Mouse (Mus musculus) liver, postnatal 0 days (tissue): ENCODE data around the gene Pbx3. TPM values are rescaled to one million over a fixed set of nuclear protein-coding genes. Genes with fewer than 3 reads are reported as not detected.

Source experiments
- ATAC-seq: fragments of 200-750 bp; cut with Nextera tagmentation; 2 replicates; pipeline ENCODE4 v1.8.0; 2017; ENCODE audit warnings: mild to moderate bottlenecking, moderate library complexity
- DNase-seq: peaks from one replicate; pipeline ENCODE4 v3.0.0-alpha.2; 2016
- H3K27ac ChIP-seq: fragments of 300-500 bp; sonication (generic); 2 replicates; pipeline ENCODE4 v1.5.1; 2014; ENCODE audit warnings: antibody characterized with exemption, moderate library complexity, mild to moderate bottlenecking, low read depth
- H3K27me3 ChIP-seq: fragments of 300-500 bp; sonication (generic); 2 replicates; pipeline ENCODE4 v1.6.1; 2014; ENCODE audit warnings: low read length, control low read depth, mixed read lengths; ENCODE audit not compliant: insufficient read depth
- H3K36me3 ChIP-seq: fragments of 300-500 bp; sonication (generic); replicated peaks from 2 replicates; pipeline ENCODE4 v1.6.1; 2014; ENCODE audit warnings: mild to moderate bottlenecking, control low read depth, low read length, moderate library complexity, mixed read lengths; ENCODE audit not compliant: insufficient read depth
- H3K4me1 ChIP-seq: fragments of 300-500 bp; sonication (generic); 2 replicates; pipeline ENCODE4 v1.6.1; 2014; ENCODE audit warnings: antibody characterized with exemption, mild to moderate bottlenecking, control low read depth; ENCODE audit not compliant: insufficient read depth
- H3K4me2 ChIP-seq: fragments of 300-500 bp; sonication (generic); 2 replicates; pipeline ENCODE4 v1.6.1; 2014; ENCODE audit warnings: low read depth, mild to moderate bottlenecking, low read length, moderate library complexity, mixed read lengths
- H3K4me3 ChIP-seq: fragments of 300-500 bp; sonication (generic); 2 replicates; pipeline ENCODE4 v1.5.1; 2014; ENCODE audit warnings: low read depth, low read length
- H3K9ac ChIP-seq: fragments of 300-500 bp; sonication (generic); replicated peaks from 2 replicates; pipeline ENCODE4 v1.6.1; 2014; ENCODE audit warnings: mild to moderate bottlenecking, moderate library complexity
- H3K9me3 ChIP-seq: fragments of 300-500 bp; sonication (generic); 2 replicates; pipeline ENCODE4 v1.6.1; 2016; ENCODE audit warnings: mild to moderate bottlenecking, control low read depth, low read length, mixed read lengths
- CTCF ChIP-seq: sonication (generic); IDR thresholded peaks from 2 replicates; pipeline ENCODE4 v1.5.1; 2016; ENCODE audit warnings: antibody characterized with exemption, low read depth
- EP300 ChIP-seq: IDR thresholded peaks from 2 replicates; pipeline ENCODE4 v1.6.1; 2016; ENCODE audit warnings: antibody characterized with exemption, low read depth, mild to moderate bottlenecking
- WGBS: fragments of 180-500 bp; shearing (Covaris S2); extraction: QIAGEN DNeasy Blood & Tissue Kit; methylation state at CpG from one replicate; pipeline ENCODE4 v1.1.7; 2014; ENCODE audit not compliant: insufficient replicate concordance; 5-methylcytosine and 5-hydroxymethylcytosine counted together
- polyA plus RNA-seq: library from polyadenylated mRNA; unstranded; fragments of >200 nt; fragmentation: Nextera tagmentation; extraction: Ambion mirVana; gene quantifications from 2 replicates; pipeline ENCODE4 v1.2.1, GENCODE M21; 2015

Pbx3 gene
- polyA plus RNA-seq, 1 experiment from 2014 or later, result 3.1 TPM

DNA sequence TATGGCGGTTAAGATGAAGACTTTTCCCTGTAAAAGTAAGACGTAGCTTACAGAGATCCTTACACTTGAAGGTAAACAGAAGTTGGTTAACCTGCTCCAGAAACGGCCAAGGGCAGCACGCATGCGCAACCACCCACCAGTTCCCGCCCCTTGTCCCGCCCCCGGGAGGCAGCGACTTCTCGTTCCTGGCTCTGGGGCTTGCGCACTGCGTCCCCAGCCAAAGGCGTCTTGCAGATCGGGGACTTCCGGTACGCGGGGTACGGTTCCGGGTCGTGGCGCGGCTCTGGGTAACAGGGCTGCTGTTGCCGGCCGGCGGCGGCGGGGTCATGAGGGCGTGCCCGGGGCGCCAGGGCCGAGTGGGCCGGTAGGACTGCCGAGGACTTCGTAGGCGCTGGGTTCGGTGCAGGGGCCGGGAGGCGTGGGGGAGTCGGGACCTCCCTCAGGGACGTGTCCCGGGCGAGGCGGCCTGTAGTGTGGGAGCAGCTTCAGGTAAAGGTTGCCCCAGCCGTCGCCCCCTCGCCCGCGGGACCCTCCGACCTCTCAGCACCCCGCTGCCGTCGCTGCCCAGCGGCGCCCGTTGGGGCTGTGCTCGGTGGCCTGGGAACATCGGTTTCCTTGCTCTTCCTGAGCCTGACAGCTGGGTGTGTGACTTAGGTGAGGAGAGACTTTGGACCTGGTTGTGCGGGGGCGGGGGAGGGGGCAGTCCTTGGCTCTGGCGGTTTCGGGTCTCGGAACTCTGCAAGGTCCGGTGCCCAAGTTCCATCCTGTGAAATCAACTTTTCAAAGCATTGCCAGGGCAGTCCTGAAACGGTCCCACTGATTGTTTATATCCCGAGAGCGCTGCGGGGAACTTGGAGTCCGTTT is 33.9 kb upstream of the Pbx3 start, which contains the start of gene Mapkap1:
Mapkap1 (plus strand) TSS at position 171 of the 864 bp plus-strand sequence.
- TF ChIP-seq EP300 (no peak), CTCF (no peak; the same call in 1 of the 2 replicates)
- Histone ChIP-seq H3K36me3 (no peaks in the 10 kb centered on the region), H3K4me1 (peaks cover 7% of the 10 kb centered on the region), H3K9me3 (no peaks in the 10 kb centered on the region), H3K4me3 (peak within 1 kb of the TSS; percentile 77), H3K9ac (peak within 1 kb of the TSS; percentile 88), H3K4me2 (peak within 1 kb of the TSS; percentile 78), H3K27ac (peak within 1 kb of the TSS; percentile 92), H3K27me3 (no peaks in the 10 kb centered on the region)
- DNase-seq, result peak; percentile 99
- 1% methylated on average over 67 of the region's 68 CpGs for WGBS
- ATAC-seq, result peak; percentile 100

DNA sequence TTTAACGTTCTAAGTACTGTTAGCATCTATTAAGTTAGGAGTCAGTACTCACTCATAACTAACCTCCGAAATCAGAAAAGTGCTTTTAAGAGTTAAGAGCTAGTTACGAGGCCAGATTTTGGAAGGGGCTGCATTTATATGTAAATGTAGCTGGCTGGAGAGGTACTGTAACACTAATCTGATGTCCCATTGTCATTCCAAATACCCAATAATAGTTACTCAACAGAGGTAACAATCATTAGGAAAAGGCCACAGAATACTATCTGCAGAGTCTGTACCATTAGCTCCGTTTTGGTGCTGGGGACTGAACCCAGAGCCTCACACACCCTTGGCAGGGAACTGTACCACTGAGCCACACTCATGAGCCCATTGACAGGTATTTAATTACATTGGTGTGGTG is 26.6 kb upstream of the Pbx3 start:
- H3K4me1 ChIP-seq, result no peaks in the 10 kb centered on the region

DNA sequence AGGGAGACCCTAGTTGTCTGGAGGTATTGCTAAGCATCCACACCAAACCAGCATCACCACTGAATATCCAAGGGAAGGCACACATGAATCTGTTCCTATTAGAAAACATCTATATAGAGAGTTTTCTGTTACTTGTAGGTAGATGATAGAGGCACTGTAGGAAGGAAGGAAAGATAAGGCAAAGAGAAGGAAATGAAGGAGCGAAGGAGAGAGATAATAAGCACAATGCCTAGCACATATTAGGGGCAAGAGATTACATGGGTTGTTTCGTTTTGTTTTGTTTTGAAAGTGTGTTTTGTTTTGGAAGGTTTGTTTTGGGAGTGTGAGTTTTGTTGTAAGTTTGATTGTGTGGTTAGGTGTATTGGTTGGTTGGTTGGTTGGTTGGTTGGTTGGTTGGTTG is 6.0 kb upstream of the Pbx3 start:
- 58% methylated on average over 2 of the region's 2 CpGs for WGBS
- ATAC-seq (no peak), DNase-seq (no peak)
- no peaks in the 10 kb centered on the region for H3K9me3 ChIP-seq
- TF ChIP-seq EP300, result no peak
- no peak for TF ChIP-seq CTCF
- no peaks in the 10 kb centered on the region for H3K36me3 ChIP-seq
- no peaks in the 10 kb centered on the region for H3K4me1 ChIP-seq
- no peaks in the 10 kb centered on the region for H3K27me3 ChIP-seq
- no peak overlapping the region for H3K9ac ChIP-seq
- H3K4me2 ChIP-seq, result no peak overlapping the region
- no peak overlapping the region for H3K4me3 ChIP-seq
- no peak overlapping the region for H3K27ac ChIP-seq

More for the DNA sequence above, 26.6 kb upstream of the Pbx3 start:
- ATAC-seq (no peak), DNase-seq (no peak)
- no peak overlapping the region for H3K4me3 ChIP-seq
- no peak overlapping the region for H3K4me2 ChIP-seq
- no peaks in the 10 kb centered on the region for H3K9me3 ChIP-seq
- H3K27ac ChIP-seq, result no peak overlapping the region
- H3K36me3 ChIP-seq, result no peaks in the 10 kb centered on the region
- no peak overlapping the region for H3K9ac ChIP-seq
- no peak for TF ChIP-seq EP300
- TF ChIP-seq CTCF, result no peak
- WGBS, result 67% methylated on average over 4 of the region's 4 CpGs
- H3K27me3 ChIP-seq, result no peaks in the 10 kb centered on the region

DNA sequence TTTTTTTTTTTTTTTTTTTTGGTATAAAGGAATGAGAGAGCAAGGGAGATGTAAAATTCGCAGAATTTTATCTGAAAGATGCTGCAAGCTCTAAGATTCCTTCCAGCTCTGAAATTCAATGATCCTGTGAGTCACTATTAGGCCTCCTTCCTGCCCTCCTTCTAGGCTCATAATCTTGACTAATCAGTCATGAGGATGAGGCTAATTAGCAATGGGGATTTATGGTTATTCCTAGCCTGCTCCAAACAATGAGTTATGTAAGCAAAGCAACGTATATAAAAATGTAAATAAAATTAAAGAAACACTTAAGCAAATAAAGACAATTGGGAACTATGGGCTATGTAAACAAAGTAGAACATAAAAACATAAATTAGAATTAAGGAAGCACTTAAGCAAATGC is 1.4 kb upstream of the Pbx3 start:
- Histone ChIP-seq H3K4me3 (no peak overlapping the region), H3K27ac (no peak overlapping the region), H3K4me1 (peaks cover 15% of the 10 kb centered on the region), H3K9ac (no peak overlapping the region), H3K4me2 (no peak overlapping the region), H3K27me3 (peaks cover 5% of the 10 kb centered on the region; the same call in 1 of the 2 replicates), H3K36me3 (no peaks in the 10 kb centered on the region), H3K9me3 (no peaks in the 10 kb centered on the region)
- TF ChIP-seq CTCF, result no peak
- TF ChIP-seq EP300, result no peak
- 64% methylated on average over 2 of the region's 2 CpGs for WGBS
- DNase-seq (no peak), ATAC-seq (no peak)

GRCm38 (mm10) chr2:34373886-34374285 is 944 bp upstream of the Pbx3 start:
- H3K36me3 ChIP-seq, result no peaks in the 10 kb centered on the region
- WGBS, result 51% methylated on average over 3 of the region's 3 CpGs
- peak overlapping the region; percentile 95 for H3K4me2 ChIP-seq
- ATAC-seq (no peak), DNase-seq (no peak)
- no peak overlapping the region for H3K4me3 ChIP-seq
- H3K4me1 ChIP-seq, result peaks cover 15% of the 10 kb centered on the region
- TF ChIP-seq CTCF (no peak), EP300 (no peak)
- no peaks in the 10 kb centered on the region for H3K9me3 ChIP-seq
- no peak overlapping the region for H3K27ac ChIP-seq
- H3K27me3 ChIP-seq, result peaks cover 5% of the 10 kb centered on the region; the same call in 1 of the 2 replicates
- H3K9ac ChIP-seq, result no peak overlapping the region

- Histone ChIP-seq H3K4me3 (peak overlapping the region; percentile 84), H3K4me2 (peak overlapping the region; percentile 95), H3K4me1 (peaks cover 15% of the 10 kb centered on the region), H3K9ac (peak overlapping the region; percentile 91), H3K36me3 (no peaks in the 10 kb centered on the region), H3K9me3 (no peaks in the 10 kb centered on the region), H3K27me3 (peaks cover 5% of the 10 kb centered on the region; the same call in 1 of the 2 replicates), H3K27ac (peak overlapping the region; percentile 97)
- TF ChIP-seq EP300 (no peak), CTCF (no peak)
- under 1% methylated on average over 41 of the region's 118 CpGs for WGBS
- peak; percentile 23 for ATAC-seq
- DNase-seq, result peak; percentile 69
These were observed 1.3 kb downstream of the Pbx3 start for GRCm38 (mm10) chr2:34371441-34372304.
